ENCODE assay signal across 17 mouse cellular contexts in the genomic region with DNA sequence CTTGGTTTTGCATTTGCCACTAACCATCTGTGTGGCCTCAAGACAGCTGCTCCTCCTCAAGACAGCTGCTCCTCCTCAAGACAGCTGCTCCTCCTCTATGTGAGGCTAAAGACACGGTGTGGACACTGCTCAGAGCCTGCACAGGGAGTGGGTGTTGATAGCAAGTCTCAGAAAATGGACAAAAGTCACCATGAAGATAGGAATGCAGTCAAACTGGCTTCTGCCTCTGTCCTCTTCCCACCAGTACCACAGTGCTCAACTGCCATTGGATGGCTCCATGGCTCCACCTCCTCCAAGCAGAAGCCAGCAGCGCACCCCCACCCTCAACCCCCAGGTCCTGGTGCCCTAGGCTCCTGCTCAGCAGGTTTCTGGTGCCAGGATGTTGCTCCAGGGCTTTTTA. TPM values are rescaled to one million over a fixed set of nuclear protein-coding genes. Genes with fewer than 3 reads are reported as not detected.
DNase-seq lines count a peak whose midpoint lies in the region; ATAC-seq and TF ChIP-seq lines count a peak whose summit lies in the region.
"Had no signal": no experiment of that assay in that cellular context is flagged by ENCODE, and none has a peak within 500 bp of the region (broad histone marks: within the 10 kb centered on the region; RNA-seq: fewer than 3 reads in every experiment).

No protein-coding gene starts in this region.

- DNase-seq in heart, postnatal 0 days (ENCODE audit: low spot score) = peak; percentile 4
- peak; percentile 26 for DNase-seq in kidney, postnatal 10 days
- no peak for DNase-seq in kidney, adult 2 months
- DNase-seq in urinary bladder, postnatal 25 days (ENCODE audit: low spot score) = peak; percentile 11
- DNase-seq in urinary bladder, postnatal 10 days (ENCODE audit: low spot score) = no peak
- DNase-seq in thymus, postnatal 36 days = no peak
- no peak for DNase-seq in ovary, postnatal 10 days (ENCODE audit: low spot score)
- DNase-seq: adrenal gland, adult 8-10 months; heart, adult 11 months; heart, postnatal 36 days; kidney, postnatal 25 days; layer of hippocampus, postnatal 36 days had no signal

- no peaks in the 10 kb centered on the region for H3K27me3 ChIP-seq in heart, postnatal 0 days (ENCODE audit: control insufficient read depth, insufficient read depth, low read length)
- no peaks in the 10 kb centered on the region for H3K27me3 ChIP-seq in heart, embryonic 11.5 days (ENCODE audit: control insufficient read depth, insufficient read depth, low read length)
- H3K27me3 ChIP-seq in kidney, adult 2 months (replicated peaks; ENCODE audit: control insufficient read depth, insufficient read depth, low read length) = no peaks in the 10 kb centered on the region
- H3K27me3 ChIP-seq: limb, embryonic 12.5 days; midbrain, embryonic 13.5 days had no signal

- no peak for TF ChIP-seq EP300 in heart, postnatal 0 days (IDR thresholded peaks at IDR 0.05; ENCODE audit: low read depth)

- H3K4me2 ChIP-seq in heart, postnatal 0 days (ENCODE audit: low read depth, low read length) = no peak overlapping the region
- no peak overlapping the region for H3K4me2 ChIP-seq in heart, embryonic 11.5 days
- H3K4me2 ChIP-seq: limb, embryonic 12.5 days; midbrain, embryonic 13.5 days had no signal

- TF ChIP-seq CTCF in heart, postnatal 0 days (IDR thresholded peaks at IDR 0.05; ENCODE audit: low read depth) = no peak
- TF ChIP-seq CTCF in kidney, adult 2 months (conservative IDR thresholded peaks at IDR 0.05; ENCODE audit: insufficient read depth, insufficient read length, low read depth, low read length) = no peak

- no peak overlapping the region for H3K9ac ChIP-seq in heart, postnatal 0 days (replicated peaks; ENCODE audit: low read depth, low read length)
- H3K9ac ChIP-seq in heart, embryonic 11.5 days (ENCODE audit: low read depth, low read length) = no peak overlapping the region
- H3K9ac ChIP-seq: limb, embryonic 12.5 days; midbrain, embryonic 13.5 days had no signal

- no peak; the same call in 1 of the 2 replicates for ATAC-seq in heart, postnatal 0 days (ENCODE audit: insufficient read depth, low read depth)
- no peak for ATAC-seq in heart, embryonic 11.5 days (replicated peaks; ENCODE audit: insufficient number of reproducible peaks, low FRiP score, low TSS enrichment)
- ATAC-seq: midbrain, embryonic 13.5 days had no signal

- no peak for TF ChIP-seq POLR2A in kidney, adult 2 months (IDR thresholded peaks at IDR 0.05; ENCODE audit: low read depth, low read length)

- H3K9me3 ChIP-seq in heart, postnatal 0 days (replicated peaks; ENCODE audit: control insufficient read depth, low read length) = peaks cover 12% of the 10 kb centered on the region; the same call in 1 of the 2 replicates
- peaks cover 6% of the 10 kb centered on the region for H3K9me3 ChIP-seq in heart, embryonic 11.5 days (replicated peaks; ENCODE audit: control insufficient read depth, low read length)

- peaks cover 5% of the 10 kb centered on the region; the same call in 1 of the 2 replicates for H3K4me1 ChIP-seq in heart, postnatal 0 days (ENCODE audit: control insufficient read depth, insufficient read depth)
- no peaks in the 10 kb centered on the region for H3K4me1 ChIP-seq in heart, embryonic 11.5 days (ENCODE audit: control insufficient read depth, insufficient read depth, low read length)
- H3K4me1 ChIP-seq in kidney, adult 2 months (ENCODE audit: control insufficient read depth, insufficient read depth, low read length) = no peaks in the 10 kb centered on the region
- H3K4me1 ChIP-seq: midbrain, embryonic 13.5 days had no signal

- H3K27ac ChIP-seq in heart, postnatal 0 days (ENCODE audit: low read depth) = no peak overlapping the region
- H3K27ac ChIP-seq in heart, embryonic 11.5 days (ENCODE audit: low read depth, low read length) = no peak overlapping the region
- no peak overlapping the region for H3K27ac ChIP-seq in kidney, adult 2 months (ENCODE audit: insufficient read depth, low read depth, low read length)
- H3K27ac ChIP-seq: limb, embryonic 12.5 days; midbrain, embryonic 13.5 days had no signal

- WGBS in heart, postnatal 0 days = 54% methylated on average over 2 of the region's 2 CpGs
- 48% methylated on average over 2 of the region's 2 CpGs for whole genome bisulfite sequencing in heart, embryonic 11.5 days (ENCODE audit: insufficient replicate concordance)
- WGBS in kidney, adult 2 months = 55% methylated on average over 2 of the region's 2 CpGs

- no peaks in the 10 kb centered on the region for H3K36me3 ChIP-seq in heart, postnatal 0 days (replicated peaks; ENCODE audit: control insufficient read depth, insufficient read depth, low read length)
- H3K36me3 ChIP-seq in heart, embryonic 11.5 days (ENCODE audit: control insufficient read depth, insufficient read depth, low read length) = no peaks in the 10 kb centered on the region
- no peaks in the 10 kb centered on the region for H3K36me3 ChIP-seq in kidney, adult 2 months (ENCODE audit: control insufficient read depth, insufficient read depth, low read length)
- H3K36me3 ChIP-seq: limb, embryonic 12.5 days; midbrain, embryonic 13.5 days had no signal

- no peak overlapping the region for H3K4me3 ChIP-seq in heart, postnatal 0 days (ENCODE audit: low read depth, low read length)
- H3K4me3 ChIP-seq in heart, embryonic 11.5 days (ENCODE audit: low read depth, low read length) = no peak overlapping the region
- H3K4me3 ChIP-seq in kidney, adult 2 months (ENCODE audit: insufficient read depth, low read depth, low read length) = no peak overlapping the region
- H3K4me3 ChIP-seq: limb, embryonic 12.5 days; midbrain, embryonic 13.5 days had no signal

RNA-seq across cellular contexts. Expression of a gene that starts 52.4 kb away (rescaled TPM):
- total RNA-seq in heart, postnatal 0 days (2014; rRNA removed; ENCODE audit: low replicate concordance) = not detected in 2 replicates
- polyA plus RNA-seq in heart, postnatal 0 days (2015; fragmentation: Nextera tagmentation; extraction: Ambion mirVana) = not detected in 2 replicates
- polyA plus RNA-seq in heart, embryonic 11.5 days (2014; fragmentation: Nextera tagmentation; extraction: Ambion mirVana) = not detected in 2 replicates
- 0.11 TPM in 1 of 2 replicates, not detected in the other for polyA plus RNA-seq in kidney, adult 2 months (2012; rRNA removed)
- total RNA-seq: gastrocnemius, adult 18-20 months; heart, postnatal 36 days had no signal
- polyA plus RNA-seq: forebrain, embryonic 11.5 days; limb, embryonic 12.5 days had no signal

RNA-seq across cellular contexts. Expression of a gene that starts 53.0 kb away (rescaled TPM):
- total RNA-seq in heart, postnatal 0 days (2014; rRNA removed; ENCODE audit: low replicate concordance) = 0.70 and 1.3 TPM in 2 replicates
- 0.14 and 0.40 TPM in 2 replicates for polyA plus RNA-seq in heart, postnatal 0 days (2015; fragmentation: Nextera tagmentation; extraction: Ambion mirVana)
- 0.17 TPM in 1 of 2 replicates, not detected in the other for polyA plus RNA-seq in heart, embryonic 11.5 days (2014; fragmentation: Nextera tagmentation; extraction: Ambion mirVana)
- 2.0 and 5.4 TPM in 2 replicates for polyA plus RNA-seq in kidney, adult 2 months (2012; rRNA removed)

Comparison
In these comparisons a context has a peak if more than half of its experiments do, and no peak if none do; other contexts are left out.
1. DNase-seq: peak in heart, postnatal 0 days (single experiment), kidney, postnatal 10 days (single experiment) and urinary bladder, postnatal 25 days (single experiment); none in kidney, adult 2 months (single experiment), urinary bladder, postnatal 10 days (single experiment), thymus, postnatal 36 days (0 of 2) and ovary, postnatal 10 days (single experiment).